Mouse (Mus musculus) liver, embryonic 13.5 days (tissue): ENCODE measurements at regions not wholly inside any gene's neighbourhood (a gene's known extent, or its start where the extent isn't known, plus 50 kb on each side); places are given as distances from the start of the nearest gene placed in this dataset.

Experiments used
- ATAC-seq: fragments of 200-750 bp; cut with Nextera tagmentation; 2 replicates; pipeline ENCODE4 v1.8.0; 2017; ENCODE audit warnings: low read depth, mild to moderate bottlenecking, moderate number of reproducible peaks, moderate library complexity
- DNase-seq: peaks from one replicate; pipeline ENCODE4 v3.0.0; 2022
- H3K27ac ChIP-seq: fragments of 300-500 bp; sonication (generic); 2 replicates; pipeline ENCODE4 v1.5.1; 2015; ENCODE audit warnings: moderate library complexity, mild to moderate bottlenecking, inconsistent platforms
- H3K27me3 ChIP-seq: fragments of 300-500 bp; sonication (generic); 2 replicates; pipeline ENCODE4 v1.6.1; 2015; ENCODE audit warnings: mild to moderate bottlenecking, inconsistent platforms
- H3K36me3 ChIP-seq: fragments of 300-500 bp; sonication (generic); 2 replicates; pipeline ENCODE4 v1.6.1; 2015; ENCODE audit warnings: mild to moderate bottlenecking, inconsistent platforms
- H3K4me1 ChIP-seq: fragments of 300-500 bp; sonication (generic); replicated peaks from 2 replicates; pipeline ENCODE4 v1.6.1; 2015; ENCODE audit warnings: inconsistent platforms
- H3K4me2 ChIP-seq: fragments of 300-500 bp; sonication (generic); 2 replicates; pipeline ENCODE4 v1.6.1; 2015; ENCODE audit warnings: inconsistent platforms, mild to moderate bottlenecking, moderate library complexity
- H3K4me3 ChIP-seq: fragments of 300-500 bp; sonication (generic); replicated peaks from 2 replicates; pipeline ENCODE4 v1.5.1; 2015; ENCODE audit warnings: mild to moderate bottlenecking, inconsistent platforms
- H3K9ac ChIP-seq: fragments of 300-500 bp; sonication (generic); 2 replicates; pipeline ENCODE4 v1.6.1; 2015; ENCODE audit warnings: mild to moderate bottlenecking, inconsistent platforms
- H3K9me3 ChIP-seq: fragments of 300-500 bp; sonication (generic); replicated peaks from 2 replicates; pipeline ENCODE4 v1.6.1; 2016; ENCODE audit warnings: inconsistent platforms
- WGBS: fragments of 180-500 bp; shearing (Covaris S2); methylation state at CpG from one replicate; pipeline ENCODE4 v1.1.7; 2015; ENCODE audit not compliant: insufficient replicate concordance; 5-methylcytosine and 5-hydroxymethylcytosine counted together

GRCm38 (mm10) chr5:49644606-49645005 is 119.9 kb upstream of the Kcnip4 start:
- 69% methylated on average over 2 of the region's 2 CpGs for whole genome bisulfite sequencing
- DNase-seq (no peak), ATAC-seq (no peak)
- Histone ChIP-seq H3K9me3 (no peaks in the 10 kb centered on the region), H3K27ac (no peak overlapping the region), H3K27me3 (no peaks in the 10 kb centered on the region), H3K4me1 (no peaks in the 10 kb centered on the region), H3K9ac (no peak overlapping the region), H3K36me3 (no peaks in the 10 kb centered on the region), H3K4me3 (no peak overlapping the region), H3K4me2 (no peak overlapping the region)

GRCm38 (mm10) chr5:49642439-49642838 is 117.7 kb upstream of the Kcnip4 start:
- 50% methylated on average over 2 of the region's 2 CpGs for WGBS
- H3K36me3 ChIP-seq = no peaks in the 10 kb centered on the region
- H3K4me3 ChIP-seq = no peak overlapping the region
- no peak for DNase-seq
- H3K27ac ChIP-seq = no peak overlapping the region
- no peak overlapping the region for H3K4me2 ChIP-seq
- no peaks in the 10 kb centered on the region for H3K9me3 ChIP-seq
- no peaks in the 10 kb centered on the region for H3K27me3 ChIP-seq
- H3K9ac ChIP-seq = no peak overlapping the region
- ATAC-seq = no peak
- no peaks in the 10 kb centered on the region for H3K4me1 ChIP-seq

- WGBS = 68% methylated on average over 12 of the region's 12 CpGs
- Histone ChIP-seq H3K27ac (no peak overlapping the region), H3K9ac (no peak overlapping the region), H3K27me3 (no peaks in the 10 kb centered on the region), H3K4me3 (no peak overlapping the region), H3K4me1 (no peaks in the 10 kb centered on the region), H3K9me3 (no peaks in the 10 kb centered on the region), H3K36me3 (no peaks in the 10 kb centered on the region), H3K4me2 (no peak overlapping the region)
- ATAC-seq (no peak), DNase-seq (no peak)
Measured at GRCm38 (mm10) chr5:49641206-49641830, 116.6 kb upstream of the Kcnip4 start.

DNA sequence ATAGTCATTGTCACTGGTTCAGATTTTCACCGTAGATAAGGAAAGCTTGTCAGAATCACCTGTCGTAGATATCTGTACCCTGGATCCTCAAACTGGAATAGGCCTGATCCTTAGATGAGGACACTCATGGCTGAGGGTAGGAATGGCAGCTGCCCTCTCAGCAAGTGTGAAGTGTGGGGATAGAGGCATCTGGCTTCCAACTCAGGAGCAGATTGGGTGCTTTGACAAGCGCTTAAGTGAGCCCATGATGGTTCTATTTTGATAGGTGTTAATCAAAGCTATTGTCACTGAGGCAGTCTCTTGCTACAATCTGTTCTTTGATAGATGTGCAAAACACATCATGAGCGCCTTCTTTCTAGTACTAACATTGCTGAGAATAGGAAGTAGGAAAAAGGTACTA is 114.9 kb upstream of the Kcnip4 start:
- Histone ChIP-seq H3K4me2 (no peak overlapping the region), H3K4me1 (no peaks in the 10 kb centered on the region), H3K27ac (no peak overlapping the region), H3K4me3 (no peak overlapping the region), H3K27me3 (no peaks in the 10 kb centered on the region), H3K9ac (no peak overlapping the region), H3K9me3 (no peaks in the 10 kb centered on the region), H3K36me3 (no peaks in the 10 kb centered on the region)
- no peak for ATAC-seq
- WGBS = 67% methylated on average over 4 of the region's 4 CpGs
- DNase-seq = no peak

DNA sequence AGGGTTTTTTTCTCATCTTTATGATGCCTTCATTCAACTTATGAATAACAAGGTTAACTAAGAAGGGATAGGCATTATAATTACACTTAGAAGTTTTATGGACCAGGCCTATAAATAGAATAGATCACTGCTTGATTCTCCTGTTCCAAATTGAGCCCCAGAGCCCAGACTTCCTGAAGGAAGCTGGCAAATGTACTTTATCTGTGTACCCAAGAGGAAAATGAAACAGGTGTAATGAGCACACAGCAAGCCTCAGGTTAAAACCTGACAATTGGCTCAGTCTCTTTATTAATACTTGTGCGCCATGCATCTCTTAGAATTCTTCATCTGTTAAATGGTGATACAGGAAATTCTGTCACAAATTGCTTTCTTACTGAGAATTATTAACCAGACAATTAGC is 95.4 kb upstream of the Kcnip4 start:
- Histone ChIP-seq H3K4me3 (no peak overlapping the region), H3K9ac (no peak overlapping the region), H3K27me3 (no peaks in the 10 kb centered on the region), H3K9me3 (no peaks in the 10 kb centered on the region), H3K4me2 (no peak overlapping the region), H3K36me3 (no peaks in the 10 kb centered on the region), H3K4me1 (no peaks in the 10 kb centered on the region), H3K27ac (no peak overlapping the region)
- DNase-seq (no peak), ATAC-seq (no peak)
- 75% methylated on average over 1 of the region's 1 CpGs for WGBS

DNA sequence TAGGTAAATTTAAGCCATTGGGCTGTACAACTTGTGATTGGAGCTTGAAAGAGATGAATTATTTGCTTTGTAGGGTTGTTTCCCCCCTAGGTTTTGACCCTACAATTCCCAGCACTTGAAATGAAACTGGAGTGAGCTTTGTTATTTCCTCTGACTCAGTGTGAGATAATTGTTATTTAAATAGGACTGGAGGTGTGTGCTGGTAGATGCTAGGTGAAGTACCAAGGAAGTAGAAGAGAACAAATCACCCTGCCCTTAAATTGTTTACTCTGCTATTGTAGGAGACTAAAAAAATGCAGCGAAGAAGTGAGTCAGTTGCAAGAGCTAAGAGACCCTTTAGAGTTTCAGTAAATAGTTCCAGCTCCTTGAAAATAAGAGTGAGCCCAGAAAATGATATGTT is 82.1 kb upstream of the Kcnip4 start:
- ATAC-seq (no peak), DNase-seq (no peak)
- no peaks in the 10 kb centered on the region for H3K36me3 ChIP-seq
- H3K4me1 ChIP-seq = no peaks in the 10 kb centered on the region
- WGBS = 19% methylated on average over 1 of the region's 1 CpGs
- H3K4me3 ChIP-seq = no peak overlapping the region
- no peak overlapping the region for H3K27ac ChIP-seq
- H3K4me2 ChIP-seq = no peak overlapping the region
- H3K27me3 ChIP-seq = no peaks in the 10 kb centered on the region
- H3K9me3 ChIP-seq = no peaks in the 10 kb centered on the region
- H3K9ac ChIP-seq = no peak overlapping the region

GRCm38 (mm10) chr5:49580777-49581176 is 56.1 kb upstream of the Kcnip4 start:
- ATAC-seq (no peak), DNase-seq (no peak)
- H3K36me3 ChIP-seq = no peaks in the 10 kb centered on the region
- H3K9ac ChIP-seq = no peak overlapping the region
- H3K27ac ChIP-seq = no peak overlapping the region
- no peak overlapping the region for H3K4me3 ChIP-seq
- WGBS = 66% methylated on average over 3 of the region's 3 CpGs
- no peaks in the 10 kb centered on the region for H3K4me1 ChIP-seq
- no peaks in the 10 kb centered on the region for H3K9me3 ChIP-seq
- no peaks in the 10 kb centered on the region for H3K27me3 ChIP-seq
- no peak overlapping the region for H3K4me2 ChIP-seq

DNA sequence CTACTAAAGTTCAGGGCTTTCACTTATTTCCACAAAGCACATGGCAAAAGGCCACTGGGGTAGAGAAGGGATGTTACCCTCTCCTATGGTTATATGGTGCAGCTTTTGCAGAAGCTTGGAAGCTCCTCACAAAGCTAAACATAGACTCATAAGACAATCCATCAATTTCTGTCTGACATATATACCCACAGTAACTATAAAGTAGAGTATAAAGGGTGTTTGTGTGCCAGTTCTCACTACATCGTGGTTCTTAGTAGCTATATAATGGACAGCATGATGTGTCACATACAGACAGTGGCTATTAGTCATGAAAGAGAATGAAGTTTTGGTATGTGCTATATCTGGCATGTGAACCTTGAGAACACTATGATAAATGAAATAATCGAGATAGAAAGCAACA is 51.2 kb upstream of the Kcnip4 start:
- Histone ChIP-seq H3K27ac (no peak overlapping the region), H3K9ac (no peak overlapping the region), H3K36me3 (no peaks in the 10 kb centered on the region), H3K4me1 (no peaks in the 10 kb centered on the region), H3K9me3 (no peaks in the 10 kb centered on the region), H3K27me3 (no peaks in the 10 kb centered on the region), H3K4me2 (no peak overlapping the region), H3K4me3 (no peak overlapping the region)
- DNase-seq = no peak
- whole genome bisulfite sequencing = 35% methylated on average over 2 of the region's 2 CpGs
- no peak for ATAC-seq
